Comparison of ENCODE assay signal across 21 mouse cellular contexts in genomic region chr2:95909758-95910157, GRCm38 (mm10).
DNase-seq lines count a peak whose midpoint lies in the region; ATAC-seq lines count a peak whose summit lies in the region.
"Had no signal": no experiment of that assay in that cellular context is flagged by ENCODE, and none has a peak within 500 bp of the region (broad histone marks: within the 10 kb centered on the region; RNA-seq: fewer than 3 reads in every experiment).

No protein-coding gene starts in this region.

- no peak overlapping the region for H3K4me3 ChIP-seq in midbrain, embryonic 11.5 days (ENCODE audit: low read depth, low read length)
- no peak overlapping the region for H3K4me3 ChIP-seq in midbrain, embryonic 13.5 days (replicated peaks)
- no peak overlapping the region for H3K4me3 ChIP-seq in midbrain, embryonic 12.5 days
- no peak overlapping the region for H3K4me3 ChIP-seq in midbrain, embryonic 10.5 days

- H3K27ac ChIP-seq in midbrain, embryonic 11.5 days (ENCODE audit: low read depth, low read length): no peak overlapping the region; the same call in 1 of the 2 replicates
- H3K27ac ChIP-seq in midbrain, embryonic 13.5 days: no peak overlapping the region
- peak overlapping the region; percentile 42; the same call in 1 of the 2 replicates for H3K27ac ChIP-seq in midbrain, embryonic 12.5 days (replicated peaks)
- H3K27ac ChIP-seq in midbrain, embryonic 10.5 days (replicated peaks): no peak overlapping the region

- no peaks in the 10 kb centered on the region for H3K36me3 ChIP-seq in midbrain, embryonic 11.5 days (ENCODE audit: control insufficient read depth, insufficient read depth, low read length)
- no peaks in the 10 kb centered on the region for H3K36me3 ChIP-seq in midbrain, embryonic 13.5 days
- no peaks in the 10 kb centered on the region for H3K36me3 ChIP-seq in midbrain, embryonic 12.5 days
- no peaks in the 10 kb centered on the region for H3K36me3 ChIP-seq in midbrain, embryonic 10.5 days
- H3K36me3 ChIP-seq: G1E had no signal

- peak; percentile 84 for DNase-seq in midbrain, embryonic 11.5 days (ENCODE audit: low spot score, missing footprints)
- no peak for DNase-seq in midbrain, embryonic 10.5 days (ENCODE audit: low spot score)
- DNase-seq in retina, embryonic 14.5 days (ENCODE audit: low spot score): peak; percentile 29
- DNase-seq in retina, postnatal 1 day: no peak
- DNase-seq: adrenal gland, adult 2 months; adrenal gland, adult 8-10 months; adrenal gland, postnatal 10 days; adrenal gland, postnatal 14 days; adrenal gland, postnatal 25 days; adrenal gland, postnatal 36 days; B cell, adult 2 months; cerebellum, adult 11 months; cerebellum, adult 11-12 months; cerebellum, adult 18-20 months had no signal

- no peak overlapping the region for H3K9ac ChIP-seq in midbrain, embryonic 11.5 days (ENCODE audit: low read length)
- H3K9ac ChIP-seq in midbrain, embryonic 13.5 days (replicated peaks): no peak overlapping the region
- H3K9ac ChIP-seq in midbrain, embryonic 12.5 days (replicated peaks): no peak overlapping the region

- no peaks in the 10 kb centered on the region for H3K9me3 ChIP-seq in midbrain, embryonic 11.5 days (ENCODE audit: control insufficient read depth, low read length)
- no peaks in the 10 kb centered on the region for H3K9me3 ChIP-seq in midbrain, embryonic 13.5 days
- no peaks in the 10 kb centered on the region for H3K9me3 ChIP-seq in midbrain, embryonic 12.5 days
- no peaks in the 10 kb centered on the region for H3K9me3 ChIP-seq in midbrain, embryonic 10.5 days (replicated peaks)

- H3K27me3 ChIP-seq in midbrain, embryonic 11.5 days (ENCODE audit: control insufficient read depth, insufficient read depth, low read length): no peaks in the 10 kb centered on the region
- no peaks in the 10 kb centered on the region for H3K27me3 ChIP-seq in midbrain, embryonic 13.5 days
- H3K27me3 ChIP-seq in midbrain, embryonic 12.5 days: no peaks in the 10 kb centered on the region
- H3K27me3 ChIP-seq in midbrain, embryonic 10.5 days (ENCODE audit: low read depth, poor library complexity, severe bottlenecking): no peaks in the 10 kb centered on the region
- H3K27me3 ChIP-seq: CH12.LX, Patski had no signal

- H3K4me1 ChIP-seq in midbrain, embryonic 11.5 days (ENCODE audit: control insufficient read depth, insufficient read depth, low read length): no peaks in the 10 kb centered on the region; the same call in 1 of the 2 replicates
- H3K4me1 ChIP-seq in midbrain, embryonic 13.5 days (replicated peaks): peaks cover 4% of the 10 kb centered on the region
- H3K4me1 ChIP-seq in midbrain, embryonic 12.5 days: no peaks in the 10 kb centered on the region
- peaks cover 8% of the 10 kb centered on the region; the same call in 1 of the 2 replicates for H3K4me1 ChIP-seq in midbrain, embryonic 10.5 days

- peak; percentile 62 for ATAC-seq in midbrain, embryonic 11.5 days (ENCODE audit: low FRiP score)
- ATAC-seq in midbrain, embryonic 13.5 days: no peak
- ATAC-seq in midbrain, embryonic 12.5 days (ENCODE audit: low FRiP score, low read depth): peak; percentile 48; the same call in 1 of the 2 replicates
- ATAC-seq: activated CD4-positive, CD25-positive, alpha-beta regulatory T cell, adult 4 months; CD4-positive, CD25-positive, alpha-beta regulatory T cell, adult 4 months; Patski had no signal

- no peak overlapping the region for H3K4me2 ChIP-seq in midbrain, embryonic 11.5 days
- no peak overlapping the region for H3K4me2 ChIP-seq in midbrain, embryonic 13.5 days (replicated peaks)
- no peak overlapping the region for H3K4me2 ChIP-seq in midbrain, embryonic 12.5 days (replicated peaks)

Comparison
In these comparisons a context has a peak if more than half of its experiments do, and no peak if none do; other contexts are left out.
1. DNase-seq: peak in midbrain, embryonic 11.5 days (single experiment) and retina, embryonic 14.5 days (single experiment); none in midbrain, embryonic 10.5 days (single experiment) and retina, postnatal 1 day (single experiment).